ENCODE assay signal across 8 mouse cellular contexts in genomic region chrX:69359885-69360237, GRCm38 (mm10). TPM values are rescaled to one million over a fixed set of nuclear protein-coding genes. Genes with fewer than 3 reads are reported as not detected.
DNase-seq lines count a peak whose midpoint lies in the region; ATAC-seq and TF ChIP-seq lines count a peak whose summit lies in the region.

No protein-coding gene starts in this region.

- intact Hi-C loops in heart, postnatal 25 days (cut with DNase I), result no loop called here

- 0 out of 2 replicates have a peak, but pooled peaks cover 3% of the 10 kb centered on the region for H3K9me3 ChIP-seq in heart, embryonic 10.5 days
- H3K9me3 ChIP-seq in liver, embryonic 12.5 days (replicated peaks), result no peaks in the 10 kb centered on the region
- H3K9me3 ChIP-seq in stomach, postnatal 0 days (ENCODE audit: control insufficient read depth, low read length), result no peaks in the 10 kb centered on the region

- TF ChIP-seq EP300 in stomach, postnatal 0 days (optimal IDR thresholded peaks at IDR 0.05), result no peak

- H3K36me3 ChIP-seq in heart, embryonic 10.5 days, result no peaks in the 10 kb centered on the region
- no peaks in the 10 kb centered on the region for H3K36me3 ChIP-seq in testis, adult 2 months (ENCODE audit: control insufficient read depth, insufficient read depth, low read length)
- H3K36me3 ChIP-seq in liver, embryonic 12.5 days, result no peaks in the 10 kb centered on the region
- H3K36me3 ChIP-seq in stomach, postnatal 0 days (ENCODE audit: control insufficient read depth, insufficient read depth, low read length), result no peaks in the 10 kb centered on the region

- 0 out of 2 replicates have a peak, but pooled peaks have one; percentile 15 for ATAC-seq in liver, embryonic 12.5 days
- ATAC-seq in stomach, postnatal 0 days (ENCODE audit: low FRiP score, low TSS enrichment), result peak; percentile 42; the same call in 1 of the 2 replicates

- peak overlapping the region; percentile 57 for H3K4me2 ChIP-seq in liver, embryonic 12.5 days
- peak overlapping the region; percentile 58 for H3K4me2 ChIP-seq in stomach, postnatal 0 days (replicated peaks; ENCODE audit: low read depth)

- no peak for DNase-seq in heart, embryonic 10.5 days (ENCODE audit: low spot score)
- DNase-seq in heart, postnatal 25 days (ENCODE audit: low spot score), result no peak
- DNase-seq in testis, postnatal 10 days (ENCODE audit: low spot score), result no peak
- no peak for DNase-seq in stomach, postnatal 0 days (ENCODE audit: low spot score)
- DNase-seq in adrenal gland, adult 18-20 months (ENCODE audit: low spot score in 2 of 2), result no peak
- DNase-seq in urinary bladder, postnatal 10 days (ENCODE audit: low spot score), result no peak

- no peak overlapping the region for H3K9ac ChIP-seq in liver, embryonic 12.5 days
- no peak overlapping the region for H3K9ac ChIP-seq in stomach, postnatal 0 days (ENCODE audit: low read length)

- 0 out of 2 replicates have a peak, but pooled peaks cover 4% of the 10 kb centered on the region for H3K4me1 ChIP-seq in heart, embryonic 10.5 days
- peaks cover 4% of the 10 kb centered on the region for H3K4me1 ChIP-seq in testis, adult 2 months (ENCODE audit: control insufficient read depth, insufficient read depth, low read length)
- no peaks in the 10 kb centered on the region for H3K4me1 ChIP-seq in liver, embryonic 12.5 days
- no peaks in the 10 kb centered on the region for H3K4me1 ChIP-seq in stomach, postnatal 0 days (replicated peaks; ENCODE audit: control insufficient read depth, insufficient read depth)

- peak overlapping the region; percentile 89 for H3K27ac ChIP-seq in heart, embryonic 10.5 days
- no peak overlapping the region for H3K27ac ChIP-seq in testis, adult 2 months (ENCODE audit: control insufficient read depth, insufficient read depth, low read depth, low read length)
- H3K27ac ChIP-seq in liver, embryonic 12.5 days, result no peak overlapping the region
- no peak overlapping the region for H3K27ac ChIP-seq in stomach, postnatal 0 days (replicated peaks)

- peak overlapping the region; percentile 69 for H3K4me3 ChIP-seq in heart, embryonic 10.5 days
- H3K4me3 ChIP-seq in testis, adult 2 months (ENCODE audit: control insufficient read depth, low read depth, low read length), result peak overlapping the region; percentile 75; the same call in 1 of the 2 replicates
- H3K4me3 ChIP-seq in liver, embryonic 12.5 days, result peak overlapping the region; percentile 52
- H3K4me3 ChIP-seq in stomach, postnatal 0 days (ENCODE audit: low read depth, low read length), result peak overlapping the region; percentile 50

- TF ChIP-seq POLR2A in testis, adult 2 months (IDR thresholded peaks at IDR 0.05; ENCODE audit: control insufficient read depth, low read depth, low read length), result no peak

- no peak for TF ChIP-seq CTCF in testis, adult 2 months (IDR thresholded peaks at IDR 0.05; ENCODE audit: control insufficient read depth, insufficient read depth, insufficient replicate concordance, low read depth, low read length)
- TF ChIP-seq CTCF in stomach, postnatal 0 days (IDR thresholded peaks at IDR 0.05; ENCODE audit: low read depth), result no peak

- 11% methylated on average over 4 of the region's 4 CpGs for WGBS in heart, embryonic 10.5 days
- WGBS in liver, embryonic 12.5 days (ENCODE audit: insufficient replicate concordance), result 15% methylated on average over 4 of the region's 4 CpGs
- WGBS in stomach, postnatal 0 days, result 23% methylated on average over 4 of the region's 4 CpGs

- peaks cover 26% of the 10 kb centered on the region for H3K27me3 ChIP-seq in heart, embryonic 10.5 days (ENCODE audit: insufficient read depth, poor library complexity, severe bottlenecking)
- no peaks in the 10 kb centered on the region for H3K27me3 ChIP-seq in testis, adult 2 months (ENCODE audit: control insufficient read depth, insufficient read depth, low read length)
- peaks cover 43% of the 10 kb centered on the region for H3K27me3 ChIP-seq in liver, embryonic 12.5 days (replicated peaks)
- no peaks in the 10 kb centered on the region for H3K27me3 ChIP-seq in stomach, postnatal 0 days (ENCODE audit: control insufficient read depth, insufficient read depth, low read length)

RNA-seq across cellular contexts. Expression of gene Aff2, which starts 0.2 kb away (rescaled TPM):
- 5.5 and 9.9 TPM in 2 replicates for polyA plus RNA-seq in heart, embryonic 10.5 days (2016; fragmentation: Nextera tagmentation; extraction: Ambion mirVana)
- 1 to 10 TPM; 1.8 to 2.7 TPM for total RNA-seq in heart, postnatal 25 days (2021)
- polyA plus RNA-seq in testis, adult 2 months (2012; rRNA removed), result 0.54 and 0.62 TPM in 2 replicates
- polyA plus RNA-seq in liver, embryonic 12.5 days (2016; fragmentation: Nextera tagmentation; extraction: Ambion mirVana), result 1.5 and 2.3 TPM in 2 replicates
- 0.56 and 0.70 TPM in 2 replicates for polyA plus RNA-seq in stomach, postnatal 0 days (2015; fragmentation: Nextera tagmentation; extraction: Ambion mirVana)
- total RNA-seq in adrenal gland, adult 18-20 months (2021), result 1 to 10 TPM; 1.6 to 3.1 TPM
